Mouse (Mus musculus): Measurements from ENCODE around the gene Metrnl. TPM values are rescaled to one million over a fixed set of nuclear protein-coding genes. Genes with fewer than 3 reads are reported as not detected.
"Not testable (repeated sequence)": the region's sequence is repeated elsewhere in the genome, so short reads cannot be mapped to it uniquely, and the experiment has no call there.

Gene Metrnl
- 59.7 and 72.3 TPM in 2 replicates for polyA plus RNA-seq (2012; rRNA removed)

DNA sequence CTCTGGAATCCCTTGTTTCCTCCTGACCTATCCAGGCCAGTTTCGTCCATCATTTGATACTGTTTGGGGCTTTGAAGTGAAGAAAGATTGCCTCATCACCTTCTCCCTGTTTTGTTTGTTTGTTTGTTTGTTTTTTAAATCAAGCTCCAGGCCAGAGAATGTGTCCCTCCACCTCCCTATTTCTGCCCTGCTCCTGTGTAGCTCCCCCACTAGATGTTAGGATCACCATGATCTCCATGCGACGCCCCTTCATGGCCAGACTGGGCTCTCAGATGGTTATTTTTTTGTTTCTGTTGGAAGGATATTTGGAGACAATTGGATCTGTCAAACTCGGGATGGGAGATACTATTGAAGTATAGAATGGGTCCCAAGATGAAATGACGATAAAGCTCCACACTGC lies at the start of gene Metrnl:
Metrnl (plus strand) TSS at position 301 of the 400 bp plus-strand sequence.
- DNase-seq (ENCODE audit: low read depth, low spot score): no peak
- 94% methylated on average over 5 of the region's 5 CpGs for WGBS

DNA sequence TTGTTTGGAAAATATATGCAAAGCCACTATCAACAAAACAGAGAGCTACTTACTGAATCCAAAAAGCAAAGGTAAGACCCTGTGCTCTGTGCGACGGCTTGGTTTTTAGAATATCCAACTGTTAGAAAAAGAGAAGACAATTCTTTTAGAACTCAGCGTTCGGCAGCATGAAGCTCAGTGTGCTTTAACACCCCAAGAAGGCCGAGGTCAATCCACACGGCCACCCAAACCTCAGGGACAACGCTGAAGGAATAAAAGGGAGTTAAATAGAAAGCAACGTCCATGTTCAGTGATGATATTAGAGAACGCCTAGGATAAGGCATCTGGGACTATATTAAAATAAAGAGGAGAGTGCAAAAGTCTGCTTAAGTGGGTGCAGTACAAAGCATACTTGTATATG lies 49.8 kb upstream of the Metrnl start:
- WGBS: 95% methylated on average over 9 of the region's 9 CpGs
- no peak for DNase-seq (ENCODE audit: low read depth, low spot score)

DNA sequence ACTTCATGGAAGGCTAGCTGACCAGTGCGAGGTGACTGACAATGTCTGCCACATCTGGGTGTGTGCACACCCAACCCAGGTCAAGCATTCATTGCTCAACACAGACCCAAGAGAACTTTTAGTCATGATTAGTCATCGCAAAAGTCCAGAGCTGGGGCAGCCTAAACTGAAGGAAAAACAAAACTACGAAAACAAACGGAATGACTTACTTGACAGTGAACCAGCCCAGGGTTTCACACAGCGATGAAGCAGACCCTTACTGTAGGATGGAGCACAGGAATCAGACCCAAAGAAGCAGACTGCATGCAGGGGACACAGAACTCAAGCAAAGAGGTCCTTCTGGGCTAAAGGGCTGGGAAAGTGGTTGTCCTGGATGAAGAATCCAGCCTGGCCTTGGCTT lies 49.4 kb upstream of the Metrnl start:
- 73% methylated on average over 5 of the region's 5 CpGs for WGBS
- no peak for DNase-seq (ENCODE audit: low read depth, low spot score)

DNA sequence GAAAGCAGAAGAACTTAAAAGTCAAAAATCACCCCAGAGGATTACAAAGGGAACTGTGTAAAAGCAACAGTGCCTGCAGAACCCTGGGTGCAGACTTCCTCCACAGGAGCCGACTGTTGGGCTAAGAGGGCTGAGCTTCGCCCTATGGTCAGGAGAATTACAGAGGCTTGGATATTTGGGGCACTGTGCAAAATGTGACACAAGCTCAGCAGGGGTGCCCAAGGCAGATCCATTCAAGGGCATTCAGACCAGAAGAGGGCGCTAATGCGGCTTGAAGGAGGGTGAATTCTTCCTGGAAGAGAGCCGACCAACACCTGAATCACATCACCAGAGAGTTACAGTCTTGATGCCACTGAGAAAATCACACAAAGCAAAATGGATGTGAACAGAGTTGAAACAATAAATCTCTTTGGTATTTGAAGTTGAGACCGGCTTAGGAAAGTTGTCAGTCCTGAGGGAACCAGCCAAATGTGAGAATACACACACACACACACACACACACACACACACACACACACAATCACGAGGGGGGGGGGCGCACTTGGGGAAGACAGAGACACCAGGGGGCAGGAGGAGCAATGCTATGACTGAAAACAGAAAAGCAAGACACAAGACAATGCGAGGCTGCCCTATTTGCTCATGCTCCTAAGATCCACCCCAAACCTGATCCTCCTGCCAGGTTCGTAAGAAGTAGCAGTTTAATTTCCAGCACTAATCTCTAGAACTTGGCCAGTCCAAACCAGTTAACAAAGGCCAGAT lies 48.6 kb upstream of the Metrnl start:
- DNase-seq (ENCODE audit: low read depth, low spot score): peak; percentile 70
- 48% methylated on average over 10 of the region's 10 CpGs for WGBS

DNA sequence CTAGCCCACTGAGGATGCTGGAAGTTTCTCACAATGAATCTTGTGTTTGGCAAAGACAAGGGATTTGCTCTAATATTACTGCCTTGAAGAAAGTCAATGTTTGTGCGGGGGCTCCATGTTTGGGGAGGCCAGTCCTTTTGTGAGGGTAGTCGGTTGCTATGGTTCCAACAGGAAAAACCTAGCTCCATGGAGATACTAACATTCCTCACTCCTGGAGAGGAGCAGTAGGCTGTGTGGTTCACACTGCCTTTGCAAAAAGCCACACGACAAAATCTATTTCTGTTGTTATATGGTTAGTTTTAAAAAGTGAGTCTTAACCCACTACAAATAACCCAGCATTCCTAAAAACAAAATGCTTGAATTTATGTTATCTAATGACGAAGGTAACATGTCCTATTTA lies 47.7 kb upstream of the Metrnl start:
- 93% methylated on average over 4 of the region's 4 CpGs for WGBS
- no peak for DNase-seq (ENCODE audit: low read depth, low spot score)

DNA sequence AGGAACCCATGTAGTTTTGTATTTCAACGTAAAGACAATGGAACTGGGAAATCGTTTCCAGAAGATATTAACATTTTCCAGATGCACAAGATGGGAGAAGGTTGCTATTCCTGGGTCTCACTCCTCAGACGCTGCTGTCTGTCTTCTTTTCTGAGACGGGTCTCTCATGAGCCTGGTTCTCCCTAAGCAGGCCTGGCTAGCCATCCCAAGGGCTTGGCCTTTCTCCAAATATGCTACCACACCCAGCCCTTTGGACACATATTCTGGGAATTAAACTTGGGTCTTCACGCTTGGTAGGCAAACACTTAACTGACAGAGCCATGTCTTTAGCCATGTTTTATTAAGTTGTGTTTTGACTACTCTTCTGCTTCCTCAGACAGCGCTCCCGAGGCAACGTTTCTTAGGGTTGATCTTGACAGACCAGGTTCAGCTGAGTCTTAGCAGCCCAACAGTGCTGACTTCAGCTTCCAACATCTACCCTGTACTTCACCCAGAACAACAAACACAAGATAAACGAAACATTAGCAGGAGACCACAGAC lies 46.9 kb upstream of the Metrnl start:
- no peak for DNase-seq (ENCODE audit: low read depth, low spot score)
- 57% methylated on average over 9 of the region's 9 CpGs for WGBS

DNA sequence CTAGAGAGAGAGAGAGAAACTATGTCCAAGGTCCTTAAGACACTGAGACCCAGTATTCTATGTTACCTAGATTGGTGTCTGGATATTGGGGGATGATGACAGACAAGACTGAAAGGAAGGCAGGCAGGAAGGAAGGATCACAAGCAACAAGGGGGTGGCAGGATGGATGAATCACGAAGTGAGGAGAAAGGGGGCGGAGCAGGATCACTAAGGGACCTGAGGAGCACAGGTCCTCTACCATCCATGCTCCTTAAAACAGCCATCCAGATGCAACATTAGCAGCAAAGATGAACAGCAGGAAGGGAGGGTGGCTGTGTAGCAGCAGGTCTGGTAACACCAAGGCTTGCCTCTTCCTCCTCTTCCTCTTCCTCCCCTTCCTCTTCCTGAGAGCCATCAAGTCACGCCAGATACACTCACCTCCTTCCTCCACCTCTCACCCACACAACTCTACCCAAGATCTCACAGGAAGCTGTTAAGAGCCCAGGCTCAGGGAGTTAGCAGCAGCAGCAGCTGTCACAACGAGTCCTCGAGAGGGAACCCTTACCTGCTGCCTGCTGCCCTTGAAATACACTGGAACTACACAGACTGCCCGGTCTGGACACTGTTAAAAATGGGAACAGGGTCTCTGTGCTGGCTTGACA lies 46.1 kb upstream of the Metrnl start:
- no peak for DNase-seq (ENCODE audit: low read depth, low spot score)
- 76% methylated on average over 6 of the region's 6 CpGs for WGBS

DNA sequence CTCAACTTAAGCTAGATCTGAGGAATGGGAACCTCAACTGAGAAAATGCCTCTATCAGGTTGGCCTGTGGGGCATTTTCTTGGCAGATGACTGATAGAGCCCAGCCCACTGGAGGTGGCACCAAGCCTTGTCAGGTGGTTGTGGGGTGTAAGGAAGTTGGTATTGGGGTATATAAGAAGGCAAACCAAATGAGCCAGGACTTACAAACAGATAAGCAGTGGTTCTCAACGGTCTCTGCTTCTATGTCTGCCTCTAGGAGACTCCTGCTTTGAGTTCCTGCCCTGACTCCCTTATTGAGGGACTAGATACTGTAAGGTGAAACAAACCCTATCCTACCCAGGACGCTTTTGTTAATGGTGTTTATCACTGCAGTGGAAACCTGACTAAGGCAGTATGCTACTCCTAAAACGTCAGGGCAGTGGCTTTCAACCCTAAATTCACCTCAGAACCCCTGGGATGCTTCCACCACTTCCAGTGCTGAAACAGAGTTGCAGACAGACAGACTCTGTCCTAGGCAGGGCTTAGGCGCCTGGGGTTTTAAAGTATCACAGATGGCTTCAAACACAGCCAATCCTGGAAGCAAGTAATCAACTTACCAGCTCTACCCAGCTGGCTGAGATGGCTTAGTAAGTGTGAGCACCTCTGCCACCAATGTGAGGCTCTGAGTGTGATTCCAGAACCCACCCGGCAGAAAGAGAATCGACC lies 45.4 kb upstream of the Metrnl start:
- 89% methylated on average over 6 of the region's 6 CpGs for WGBS
- no peak for DNase-seq (ENCODE audit: low read depth, low spot score)

DNA sequence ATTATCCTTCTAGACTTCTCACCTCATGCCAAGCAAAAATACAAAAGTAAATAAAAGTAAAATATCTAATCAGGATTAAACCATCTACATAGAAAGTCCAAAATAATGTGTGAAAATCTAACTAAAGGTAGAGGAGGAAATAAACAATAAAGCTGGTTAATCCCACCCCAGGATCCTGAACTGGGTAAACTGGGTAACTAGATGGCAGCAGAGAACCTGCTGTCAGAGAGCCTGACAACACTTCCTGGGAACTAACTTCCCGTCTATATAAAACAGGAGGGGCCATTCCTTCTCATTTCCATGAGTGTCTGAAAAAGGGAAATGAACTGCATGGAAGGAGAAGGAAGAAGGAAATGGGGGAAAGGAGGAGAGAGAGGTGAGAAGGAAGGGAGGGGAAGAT lies 43.2 kb upstream of the Metrnl start:
- 3% methylated on average over 1 of the region's 1 CpGs for WGBS
- DNase-seq (ENCODE audit: low read depth, low spot score): no peak

DNA sequence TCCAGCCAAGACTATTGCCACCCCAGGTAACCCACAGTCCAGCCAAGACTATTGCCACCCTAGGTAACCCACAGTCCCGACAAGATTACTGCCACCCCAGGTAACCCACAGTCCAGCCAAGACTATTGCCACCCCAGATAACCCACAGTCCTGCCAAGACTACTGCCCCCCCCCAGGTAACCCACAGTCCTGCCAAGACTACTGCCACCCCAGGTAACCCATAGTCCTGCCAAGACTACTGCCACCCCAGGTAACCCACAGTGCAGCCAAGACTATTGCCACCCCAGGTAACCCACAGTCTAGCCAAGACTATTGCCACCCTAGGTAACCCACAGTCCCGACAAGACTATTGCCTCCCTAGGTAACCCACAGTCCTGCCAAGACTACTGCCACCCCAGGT lies 40.7 kb upstream of the Metrnl start:
- WGBS: 96% methylated on average over 2 of the region's 2 CpGs
- DNase-seq (ENCODE audit: low read depth, low spot score): not testable (repeated sequence)

DNA sequence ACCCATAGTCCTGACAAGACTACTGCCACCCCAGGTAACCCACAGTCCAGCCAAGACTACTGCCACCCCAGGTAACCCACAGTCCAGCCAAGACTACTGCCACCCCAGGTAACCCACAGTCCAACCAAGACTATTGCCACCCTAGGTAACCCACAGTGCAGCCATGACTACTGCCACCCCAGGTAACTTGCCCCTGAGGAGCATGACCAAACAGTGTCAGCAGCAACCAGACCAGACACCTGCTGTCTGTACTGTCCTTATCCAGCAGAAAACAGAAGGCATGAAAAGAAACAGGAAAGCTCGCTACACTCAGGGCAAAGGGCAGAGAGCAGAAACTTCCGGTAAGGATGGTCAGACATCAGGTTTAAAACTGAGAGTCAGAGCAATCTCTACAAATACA lies 40.2 kb upstream of the Metrnl start:
- 43% methylated on average over 2 of the region's 2 CpGs for WGBS
- DNase-seq (ENCODE audit: low read depth, low spot score): no peak

DNA sequence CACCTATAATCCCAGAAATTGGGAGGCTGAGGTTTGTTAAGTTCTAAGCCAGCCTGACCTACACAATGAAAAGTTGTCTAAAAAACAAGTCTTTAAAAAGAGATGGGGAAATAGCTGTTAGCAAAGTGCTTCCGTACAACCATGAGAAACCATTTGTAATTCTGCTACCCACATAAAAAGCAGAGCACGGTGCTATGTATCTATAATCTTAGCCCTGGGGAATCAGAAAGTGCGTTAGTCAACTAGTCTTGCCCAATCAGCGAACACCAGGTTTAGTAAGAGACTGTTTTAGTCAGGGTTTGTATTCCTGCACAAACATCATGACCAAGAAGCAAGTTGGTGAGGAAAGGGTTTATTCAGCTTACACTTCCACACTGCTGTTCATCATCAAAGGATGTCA lies 33.8 kb upstream of the Metrnl start:
- 96% methylated on average over 4 of the region's 4 CpGs for WGBS
- no peak for DNase-seq (ENCODE audit: low read depth, low spot score)

DNA sequence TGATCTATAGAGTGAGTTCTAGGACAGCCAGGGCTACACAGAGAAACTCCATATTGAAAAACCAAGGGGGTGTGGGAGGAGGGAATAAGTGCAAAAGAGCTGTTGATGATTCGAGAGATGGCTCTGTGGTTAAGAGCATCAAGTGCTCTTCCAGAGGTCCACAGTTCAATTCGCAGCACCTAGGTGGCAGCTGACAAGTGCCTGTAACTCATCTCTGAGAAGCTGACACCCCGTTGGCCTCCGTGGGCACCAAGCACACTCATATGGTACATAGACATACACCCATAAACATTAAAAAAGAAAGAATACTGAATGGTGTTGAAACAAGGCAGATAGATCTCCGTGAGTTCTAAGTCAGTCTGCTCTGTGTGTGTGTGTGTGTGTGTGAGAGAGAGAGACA lies 32.6 kb upstream of the Metrnl start:
- DNase-seq (ENCODE audit: low read depth, low spot score): no peak
- WGBS: 94% methylated on average over 5 of the region's 5 CpGs

DNA sequence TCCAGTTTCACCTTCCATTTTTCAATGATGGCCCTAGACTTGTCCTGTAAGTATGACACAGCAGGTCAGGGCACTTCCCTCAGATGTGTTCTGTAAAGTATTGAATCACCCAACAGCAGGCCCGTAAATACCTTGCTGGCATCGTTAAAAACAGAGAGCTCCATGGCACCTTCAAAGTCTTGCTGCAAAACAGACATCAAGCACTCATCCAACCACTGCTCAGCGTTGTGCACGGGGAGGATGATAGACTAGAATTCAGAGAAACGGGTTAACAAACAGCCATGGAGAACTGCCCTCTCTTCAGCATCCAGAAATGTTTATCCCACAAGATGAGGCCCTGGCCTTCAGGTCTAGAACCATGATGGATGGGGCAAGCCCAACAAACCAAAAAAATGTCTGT lies 30.4 kb upstream of the Metrnl start:
- no peak for DNase-seq (ENCODE audit: low read depth, low spot score)
- 78% methylated on average over 5 of the region's 5 CpGs for WGBS

DNA sequence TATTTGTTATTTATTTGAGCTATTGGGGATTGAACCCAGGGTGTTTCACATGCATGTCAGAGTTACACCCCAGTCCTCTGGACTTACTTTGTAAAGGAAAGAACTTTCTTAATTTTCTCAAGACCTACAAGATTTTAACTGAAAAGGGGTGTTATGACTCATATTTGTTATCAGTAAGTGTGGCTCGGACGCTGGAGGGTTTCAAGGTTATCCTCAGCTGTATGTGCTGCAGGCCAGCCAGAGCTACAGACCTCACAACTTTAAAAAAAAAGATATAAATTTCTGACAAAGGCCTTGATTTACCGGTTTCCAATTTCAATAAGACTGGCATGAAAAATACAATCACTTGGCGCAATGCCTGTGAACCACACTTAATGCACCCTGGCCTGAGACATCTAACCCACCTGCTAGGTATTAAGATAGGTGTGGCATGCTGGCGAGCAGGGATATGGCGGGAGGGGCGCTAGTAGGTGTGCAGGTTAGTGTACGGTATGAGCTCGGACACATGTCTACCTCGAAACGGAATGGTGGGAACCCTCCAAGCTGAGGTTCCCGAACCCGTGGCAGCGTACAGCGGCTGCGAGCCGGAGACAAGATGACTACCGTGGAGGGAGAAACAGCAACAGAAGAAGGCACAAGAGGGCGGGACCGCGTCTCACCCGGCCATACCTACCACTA lies 28.9 kb upstream of the Metrnl start:
- 1% methylated on average over 22 of the region's 22 CpGs for WGBS

DNA sequence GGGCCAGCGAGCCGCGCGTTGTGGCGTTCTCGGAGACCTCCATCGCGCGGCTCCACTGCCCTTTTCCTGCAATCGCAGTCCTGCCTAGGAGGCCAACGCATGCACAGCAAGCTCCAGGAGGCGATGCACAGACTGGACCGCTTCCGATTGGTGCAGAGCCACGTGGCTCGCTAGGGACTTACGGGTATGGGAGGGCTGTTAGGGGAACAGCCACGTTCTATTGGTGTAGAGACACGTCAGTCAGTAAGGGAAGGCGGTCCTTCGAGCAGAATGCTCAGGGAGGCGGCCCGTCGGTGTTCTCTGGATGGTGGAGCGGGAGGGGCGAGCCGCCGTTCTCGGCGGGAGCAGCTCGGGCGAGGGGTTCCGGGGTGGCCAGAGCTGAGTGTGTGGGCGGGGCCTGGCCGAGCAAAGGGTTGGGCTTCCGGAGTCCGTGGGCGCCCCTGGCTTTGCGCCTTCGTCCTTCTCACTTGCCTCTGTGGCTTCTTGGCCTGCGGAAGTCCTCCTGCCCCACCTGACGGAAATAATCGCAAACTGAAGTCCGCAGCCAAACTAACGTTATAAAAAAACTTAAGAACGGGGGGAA lies 28.3 kb upstream of the Metrnl start, which contains the start of gene B3gntl1:
B3gntl1 (minus strand) TSS at position 164 of the 583 bp plus-strand sequence.
- peak; percentile 99 for DNase-seq (ENCODE audit: low read depth, low spot score)
- under 1% methylated on average over 46 of the region's 46 CpGs for WGBS

More for the DNA sequence above, 28.9 kb upstream of the Metrnl start:
- DNase-seq (ENCODE audit: low read depth, low spot score): no peak

DNA sequence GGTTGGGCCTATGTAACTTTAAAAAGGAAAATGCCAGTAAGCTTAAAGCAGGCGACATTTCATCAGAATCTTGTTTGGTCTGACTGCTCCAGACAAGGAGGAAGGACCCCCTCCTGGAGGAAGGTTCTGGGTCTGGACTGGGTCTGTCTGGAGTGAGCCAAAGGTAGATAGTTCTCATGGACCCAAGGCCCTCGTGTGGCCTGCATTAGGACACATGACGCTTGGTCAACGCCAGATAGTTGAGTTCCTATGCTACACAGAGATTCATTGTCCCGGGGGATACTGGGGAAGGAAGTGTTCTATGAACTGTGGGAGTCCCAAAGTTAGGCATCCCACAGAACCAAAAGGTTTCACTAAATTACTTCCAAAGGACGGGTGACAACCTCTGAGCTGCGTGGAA lies 27.7 kb upstream of the Metrnl start:
- DNase-seq (ENCODE audit: low read depth, low spot score): no peak
- 66% methylated on average over 7 of the region's 7 CpGs for WGBS

DNA sequence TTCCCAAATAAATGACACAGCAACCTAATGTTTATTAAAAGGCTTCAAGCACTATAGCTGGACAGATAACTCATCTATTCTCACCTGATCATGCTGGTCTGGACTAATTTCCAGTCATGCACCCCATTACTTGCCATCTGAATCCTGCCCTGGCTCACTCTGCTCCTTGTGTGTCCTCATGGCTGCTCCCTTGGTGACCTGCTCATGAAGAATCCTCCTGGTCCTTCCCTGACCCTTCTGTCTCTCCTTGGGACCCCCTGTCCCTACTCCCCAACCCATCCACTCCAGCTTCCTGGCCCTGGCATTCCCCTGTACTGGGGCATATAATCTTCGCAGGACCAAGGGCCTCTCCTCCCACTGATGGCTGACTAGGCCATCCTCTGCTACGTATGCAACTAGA lies 24.5 kb upstream of the Metrnl start:
- 95% methylated on average over 2 of the region's 2 CpGs for WGBS
- DNase-seq (ENCODE audit: low read depth, low spot score): no peak

DNA sequence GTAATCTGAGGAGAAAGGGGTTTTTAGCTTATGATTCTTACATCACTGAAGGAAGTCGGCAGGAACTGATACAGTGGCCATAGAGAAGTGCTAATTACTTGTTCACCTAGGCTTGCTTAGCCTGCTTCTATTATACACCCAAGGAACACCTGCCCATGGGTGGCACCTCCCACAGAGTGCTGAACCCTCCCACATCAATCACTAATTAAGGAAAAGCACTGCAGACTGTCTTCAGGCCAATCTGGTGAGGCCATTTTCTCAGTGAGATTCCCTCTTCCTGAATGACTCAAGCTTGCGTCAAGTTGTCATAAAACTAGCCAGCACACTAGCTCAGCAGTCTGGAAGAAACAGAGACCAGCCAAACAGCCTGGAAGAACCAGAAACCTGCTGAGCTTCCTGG lies 21.8 kb upstream of the Metrnl start:
- WGBS: 37% methylated on average over 2 of the region's 2 CpGs
- DNase-seq (ENCODE audit: low read depth, low spot score): peak; percentile 91

DNA sequence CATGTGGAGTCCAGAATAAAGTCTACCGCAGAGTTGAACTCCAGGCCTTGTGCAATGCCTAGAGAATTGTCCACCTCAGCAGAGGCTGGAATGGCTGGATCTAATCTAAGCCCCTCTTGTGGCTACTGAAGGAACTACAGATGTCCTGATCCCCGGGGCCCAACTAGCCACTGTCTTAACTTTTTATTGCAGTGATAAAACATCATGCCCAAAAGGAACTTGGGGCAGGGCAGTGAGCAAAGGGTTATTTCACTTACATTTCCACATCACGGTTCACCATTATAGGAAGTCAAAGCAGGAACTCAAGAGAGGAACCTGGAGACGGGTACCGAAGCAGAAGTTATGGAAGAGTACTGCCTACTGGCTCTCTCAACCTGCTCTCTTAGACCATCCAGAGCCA lies 20.6 kb upstream of the Metrnl start:
- 26% methylated on average over 5 of the region's 5 CpGs for WGBS
- no peak for DNase-seq (ENCODE audit: low read depth, low spot score)

Measured in large intestine, adult 2 months (tissue).